Mouse (Mus musculus) CD4-positive helper T cell, adult 2 months (primary cell): ENCODE results near the gene Il4i1.

ENCODE experiments used
- DNase-seq: peaks from one replicate; pipeline ENCODE4 v3.0.0-alpha.2; 2012; ENCODE audit warnings: low read depth, missing footprints, low spot score

Il4i1 gene

GRCm38 (mm10) chr7:44818751-44819235, 2.6 kb downstream of the Il4i1 start:
- DNase-seq, result no peak

GRCm38 (mm10) chr7:44819391-44819790, 3.2 kb downstream of the Il4i1 start:
- DNase-seq, result no peak

- DNase-seq, result no peak
These were observed 3.7 kb downstream of the Il4i1 start for GRCm38 (mm10) chr7:44819863-44820262.

- DNase-seq, result no peak
These were observed 4.3 kb downstream of the Il4i1 start for GRCm38 (mm10) chr7:44820525-44820924.

- DNase-seq, result no peak
These were observed 5.7 kb downstream of the Il4i1 start for GRCm38 (mm10) chr7:44821666-44822448.

GRCm38 (mm10) chr7:44823409-44823808, 7.2 kb downstream of the Il4i1 start:
- peak; percentile 42 for DNase-seq

GRCm38 (mm10) chr7:44824872-44825271, 8.7 kb downstream of the Il4i1 start:
- peak; percentile 79 for DNase-seq

- no peak for DNase-seq
These were observed 10.6 kb downstream of the Il4i1 start for GRCm38 (mm10) chr7:44826771-44827170.

- no peak for DNase-seq
These were observed 12.5 kb downstream of the Il4i1 start for GRCm38 (mm10) chr7:44828706-44829105.

- no peak for DNase-seq
These were observed 16.6 kb downstream of the Il4i1 start for GRCm38 (mm10) chr7:44832763-44833162.

GRCm38 (mm10) chr7:44835373-44836015, 19.3 kb downstream of the Il4i1 start:
- no peak for DNase-seq

- DNase-seq, result no peak
These were observed 19.8 kb downstream of the Il4i1 start for GRCm38 (mm10) chr7:44836016-44836404.

- no peak for DNase-seq
These were observed 20.4 kb downstream of the Il4i1 start for GRCm38 (mm10) chr7:44836423-44837053.

GRCm38 (mm10) chr7:44838073-44838472, 21.9 kb downstream of the Il4i1 start:
- DNase-seq, result no peak

GRCm38 (mm10) chr7:44839171-44839490, 22.9 kb downstream of the Il4i1 start:
- DNase-seq, result no peak

- DNase-seq, result peak; percentile 69
These were observed 23.5 kb downstream of the Il4i1 start for GRCm38 (mm10) chr7:44839491-44840191.

- DNase-seq, result no peak
These were observed 24.2 kb downstream of the Il4i1 start for GRCm38 (mm10) chr7:44840426-44840825.

GRCm38 (mm10) chr7:44841825-44842463, 25.8 kb downstream of the Il4i1 start:
- DNase-seq, result no peak

- DNase-seq, result no peak
These were observed 28.8 kb downstream of the Il4i1 start for GRCm38 (mm10) chr7:44845006-44845405.

GRCm38 (mm10) chr7:44846804-44847203, 30.6 kb downstream of the Il4i1 start:
- no peak for DNase-seq

GRCm38 (mm10) chr7:44847772-44848171, 31.6 kb downstream of the Il4i1 start:
- DNase-seq, result no peak
